ENCODE assay signal across 30 mouse cellular contexts in the genomic region with DNA sequence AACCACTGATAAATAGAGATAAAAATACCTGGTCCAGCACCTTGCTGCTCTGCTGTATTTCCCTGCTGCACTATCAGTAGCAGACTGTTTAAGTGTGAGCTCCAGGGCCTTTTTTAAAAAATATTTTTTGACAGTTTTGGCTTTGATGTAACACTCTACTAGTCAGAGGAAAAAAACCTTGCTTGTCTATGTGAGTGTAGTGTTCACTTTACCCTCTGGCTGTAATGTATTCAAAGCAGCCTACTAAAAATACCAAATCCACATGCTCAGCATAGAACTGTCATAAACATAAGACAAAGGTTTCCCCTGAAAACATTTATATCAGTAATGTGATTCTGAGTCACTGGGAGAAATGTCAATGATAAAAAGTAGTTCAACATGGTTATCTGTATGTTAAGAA.
DNase-seq lines count a peak whose midpoint lies in the region; ATAC-seq lines count a peak whose summit lies in the region.
"Had no signal": no experiment of that assay in that cellular context is flagged by ENCODE, and none has a peak within 500 bp of the region (broad histone marks: within the 10 kb centered on the region; RNA-seq: fewer than 3 reads in every experiment).

No protein-coding gene starts in this region.

- no peaks in the 10 kb centered on the region for H3K9me3 ChIP-seq in heart, embryonic 14.5 days (ENCODE audit: control insufficient read depth, low read length)
- H3K9me3 ChIP-seq: embryonic facial prominence, embryonic 15.5 days; forebrain, embryonic 12.5 days; limb, embryonic 13.5 days; lung, embryonic 15.5 days; midbrain, embryonic 12.5 days; neural tube, embryonic 12.5 days had no signal

- H3K9ac ChIP-seq in heart, embryonic 14.5 days (ENCODE audit: low read length), result no peak overlapping the region
- H3K9ac ChIP-seq: embryonic facial prominence, embryonic 15.5 days; forebrain, embryonic 12.5 days; hindbrain, embryonic 14.5 days; limb, embryonic 13.5 days; lung, embryonic 15.5 days; midbrain, embryonic 12.5 days; neural tube, embryonic 12.5 days had no signal

- 0 out of 4 replicates have a peak, but pooled peaks cover 0 to 5% of the 10 kb centered on the region in 2 experiments for H3K4me1 ChIP-seq in heart, embryonic 14.5 days (ENCODE audit: control insufficient read depth in 2 of 2, insufficient read depth in 2 of 2, low read length in 2 of 2)
- H3K4me1 ChIP-seq: embryonic facial prominence, embryonic 15.5 days; forebrain, embryonic 12.5 days; limb, embryonic 13.5 days; lung, embryonic 15.5 days; midbrain, embryonic 12.5 days; neural tube, embryonic 12.5 days had no signal

- no peak overlapping the region for H3K4me3 ChIP-seq in heart, embryonic 14.5 days (ENCODE audit: control insufficient read depth in 1 of 2, insufficient read depth in 1 of 2, low read depth in 1 of 2, low read length in 2 of 2)
- H3K4me3 ChIP-seq: embryonic facial prominence, embryonic 15.5 days; forebrain, embryonic 12.5 days; gastrocnemius, adult 2 months; limb, embryonic 13.5 days; lung, embryonic 15.5 days; midbrain, embryonic 12.5 days; myocyte; neural tube, embryonic 12.5 days had no signal

- H3K4me2 ChIP-seq in heart, embryonic 14.5 days (ENCODE audit: low read length), result no peak overlapping the region
- H3K4me2 ChIP-seq: embryonic facial prominence, embryonic 15.5 days; forebrain, embryonic 12.5 days; heart, embryonic 11.5 days; hindbrain, embryonic 14.5 days; limb, embryonic 13.5 days; liver, embryonic 11.5 days; lung, embryonic 15.5 days; midbrain, embryonic 12.5 days; neural tube, embryonic 12.5 days had no signal

- no peak overlapping the region for H3K27ac ChIP-seq in heart, embryonic 14.5 days (replicated peaks in 1 of 2; ENCODE audit: control insufficient read depth in 1 of 2, insufficient read depth in 1 of 2, low read depth in 2 of 2, low read length in 2 of 2)
- H3K27ac ChIP-seq: embryonic facial prominence, embryonic 15.5 days; forebrain, embryonic 12.5 days; gastrocnemius, adult 2 months; hindbrain, embryonic 14.5 days; limb, embryonic 13.5 days; lung, embryonic 15.5 days; midbrain, embryonic 12.5 days; neural tube, embryonic 12.5 days; stomach, postnatal 0 days had no signal

- H3K36me3 ChIP-seq in heart, embryonic 14.5 days (ENCODE audit: control insufficient read depth, insufficient read depth, low read length), result no peaks in the 10 kb centered on the region
- H3K36me3 ChIP-seq: embryonic facial prominence, embryonic 15.5 days; forebrain, embryonic 12.5 days; limb, embryonic 13.5 days; lung, embryonic 15.5 days; midbrain, embryonic 12.5 days; neural tube, embryonic 12.5 days had no signal

- DNase-seq in heart, postnatal 14 days, result no peak
- peak; percentile 11 for DNase-seq in CD4-positive helper T cell, adult 2 months (ENCODE audit: low read depth, low spot score)
- DNase-seq in layer of hippocampus, adult 11-12 months (ENCODE audit: low spot score), result no peak
- no peak for DNase-seq in embryo, embryonic 11 days
- DNase-seq: adrenal gland, postnatal 14 days; cerebellum, adult 11-12 months; cerebellum, adult 9-11 months; gastrocnemius, adult 2 months; gastrocnemius, postnatal 36 days; heart, adult 18-20 months; kidney, adult 8-10 months; kidney, postnatal 10 days; right cerebral cortex, adult 18-20 months; thymus, postnatal 4 days had no signal

- peak; percentile 31; the same call in 1 of the 2 replicates for ATAC-seq in heart, embryonic 14.5 days (ENCODE audit: insufficient number of reproducible peaks, insufficient read depth, low FRiP score, low read depth)
- peak; percentile 16 for ATAC-seq in CD4-positive, CD25-positive, alpha-beta regulatory T cell, adult 4 months
- ATAC-seq in inflammation-experienced regulatory T-cells, adult 6 months, result peak; percentile 11
- ATAC-seq: intestine, embryonic 16.5 days; Patski had no signal

- no peaks in the 10 kb centered on the region for H3K27me3 ChIP-seq in heart, embryonic 14.5 days (ENCODE audit: control insufficient read depth, insufficient read depth, low read length)
- H3K27me3 ChIP-seq: embryonic facial prominence, embryonic 15.5 days; forebrain, embryonic 12.5 days; limb, embryonic 13.5 days; lung, embryonic 15.5 days; midbrain, embryonic 12.5 days; neural tube, embryonic 12.5 days; Patski had no signal

- intact Hi-C loops in heart, postnatal 14 days (cut with DNase I), result no loop called here
